Mouse (Mus musculus): ENCODE data around the gene Ubac1. TPM values are rescaled to one million over a fixed set of nuclear protein-coding genes. Genes with fewer than 3 reads are reported as not detected.

Gene Ubac1
- total and polyA plus RNA-seq, 3 experiments, result 80.3 to 99.7 (median 90.0) TPM

DNA sequence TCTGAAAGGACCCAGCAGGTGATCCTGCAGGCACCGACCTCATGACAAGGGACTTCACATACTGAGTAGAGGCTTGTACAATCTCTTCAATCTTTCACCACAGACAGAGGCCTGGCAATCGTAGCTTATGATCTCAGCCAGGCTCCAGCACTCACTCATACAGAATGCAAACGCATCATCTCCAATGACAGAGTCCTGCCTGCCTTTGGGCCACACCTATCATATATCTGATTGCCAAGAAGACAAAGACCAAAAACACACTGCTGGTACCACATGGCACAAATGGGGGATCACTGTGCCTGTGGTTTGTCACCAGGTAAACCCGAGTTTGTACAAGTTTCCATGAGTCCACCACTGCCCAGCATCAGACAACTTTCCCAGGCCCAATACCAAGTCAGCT, 4.2 kb downstream of the Ubac1 start:
- dilution Hi-C loops (cut with MboI; ENCODE audit: extremely low pct_ligation_motif_present, extremely low pct_unique_long_range_greater_than_20kb, low sequenced_read_pairs), result no loop called here
- Histone ChIP-seq H3K27ac (ENCODE audit: insufficient read depth, low read depth) (no peak overlapping the region), H3K27me3 (replicated peaks) (no peaks in the 10 kb centered on the region), H3K79me2 (replicated peaks; ENCODE audit: control insufficient read depth, extremely low read depth, insufficient read depth, poor library complexity, severe bottlenecking) (peaks cover 21% of the 10 kb centered on the region), H3K4me2 (ENCODE audit: insufficient read depth, low read depth, poor library complexity, severe bottlenecking) (no peak overlapping the region), H3K4me1 (ENCODE audit: control insufficient read depth in 1 of 2, insufficient read depth in 2 of 2) (peaks cover 7 to 41% of the 10 kb centered on the region in 2 experiments), H3K9me3 (replicated peaks; ENCODE audit: low read length) (no peaks in the 10 kb centered on the region), H3K4me3 (replicated peaks in 1 of 3; ENCODE audit: low read depth in 2 of 3, low read length in 2 of 3, poor library complexity in 1 of 3) (no peak overlapping the region), H3K36me3 (replicated peaks in 1 of 2; ENCODE audit: control insufficient read depth in 1 of 2, insufficient read depth in 1 of 2, low read length in 1 of 2) (peaks cover 32 to 60% of the 10 kb centered on the region in 2 experiments), H3K9ac (ENCODE audit: insufficient read depth, low read depth) (no peak overlapping the region)
- no peak for TF ChIP-seq CHD1 (IDR thresholded peaks at IDR 0.05; ENCODE audit: low read depth, low read length)
- TF ChIP-seq SMC3 (IDR thresholded peaks at IDR 0.05; ENCODE audit: low read depth, low read length), result no peak
- no peak for TF ChIP-seq ETS1 (conservative IDR thresholded peaks at IDR 0.05; ENCODE audit: low read depth, low read length)
- TF ChIP-seq GABPA (IDR thresholded peaks at IDR 0.05; ENCODE audit: insufficient replicate concordance, low read depth, low read length), result no peak
- no peak for TF ChIP-seq E2F4 (IDR thresholded peaks at IDR 0.05; ENCODE audit: insufficient replicate concordance, low read depth, low read length)
- TF ChIP-seq JUN (IDR thresholded peaks at IDR 0.05; ENCODE audit: insufficient read depth, low read depth, low read length), result no peak
- TF ChIP-seq MAZ (IDR thresholded peaks at IDR 0.05; ENCODE audit: low read depth, low read length), result no peak
- no peak for TF ChIP-seq JUND (conservative IDR thresholded peaks at IDR 0.05; ENCODE audit: low read depth, low read length)
- TF ChIP-seq TBP (conservative IDR thresholded peaks at IDR 0.05; ENCODE audit: low read depth, low read length), result no peak
- TF ChIP-seq PAX5 (IDR thresholded peaks at IDR 0.05; ENCODE audit: low read length), result no peak
- no peak for TF ChIP-seq ZKSCAN1 (IDR thresholded peaks at IDR 0.05; ENCODE audit: borderline replicate concordance, low read depth, low read length)
- no peak for TF ChIP-seq USF1 (IDR thresholded peaks at IDR 0.05; ENCODE audit: low read depth, low read length)
- TF ChIP-seq ZMIZ1 (IDR thresholded peaks at IDR 0.05; ENCODE audit: low read depth, low read length), result no peak
- no peak for TF ChIP-seq RCOR1 (conservative IDR thresholded peaks at IDR 0.05; ENCODE audit: low read depth, low read length)
- no peak for TF ChIP-seq CTCF (conservative IDR thresholded peaks at IDR 0.05 in 1 of 2, IDR thresholded peaks at IDR 0.05 in 1 of 2; ENCODE audit: low read depth in 2 of 2, low read length in 2 of 2)
- no peak for TF ChIP-seq NELFE (IDR thresholded peaks at IDR 0.05; ENCODE audit: low read depth, low read length)
- TF ChIP-seq MYC (IDR thresholded peaks at IDR 0.05; ENCODE audit: low read depth, low read length), result no peak
- TF ChIP-seq NRF1 (IDR thresholded peaks at IDR 0.05; ENCODE audit: low read depth, low read length), result no peak
- no peak for TF ChIP-seq ZC3H11A (IDR thresholded peaks at IDR 0.05; ENCODE audit: low read depth, low read length)
- no peak for DNase-seq (ENCODE audit: extremely low read depth)
- in situ Hi-C loops (cut with MboI; ENCODE audit: low pct_ligation_motif_present, low pct_unique_long_range_greater_than_20kb, low sequenced_read_pairs), result no loop called here

GRCm38 (mm10) chr2:26013674-26014073, 7.9 kb downstream of the Ubac1 start:
- in situ Hi-C loops (cut with MboI; ENCODE audit: low pct_ligation_motif_present, low pct_unique_long_range_greater_than_20kb, low sequenced_read_pairs), result no loop called here
- Histone ChIP-seq H3K9me3 (replicated peaks; ENCODE audit: low read length) (no peaks in the 10 kb centered on the region), H3K4me2 (ENCODE audit: insufficient read depth, low read depth, poor library complexity, severe bottlenecking) (no peak overlapping the region), H3K36me3 (replicated peaks in 1 of 2; ENCODE audit: control insufficient read depth in 1 of 2, insufficient read depth in 1 of 2, low read length in 1 of 2) (peaks cover 63 to 88% of the 10 kb centered on the region in 2 experiments), H3K27ac (ENCODE audit: insufficient read depth, low read depth) (no peak overlapping the region), H3K9ac (ENCODE audit: insufficient read depth, low read depth) (no peak overlapping the region), H3K79me2 (replicated peaks; ENCODE audit: control insufficient read depth, extremely low read depth, insufficient read depth, poor library complexity, severe bottlenecking) (peaks cover 6% of the 10 kb centered on the region), H3K27me3 (replicated peaks) (no peaks in the 10 kb centered on the region), H3K4me3 (replicated peaks in 1 of 3; ENCODE audit: low read depth in 2 of 3, low read length in 2 of 3, poor library complexity in 1 of 3) (no peak overlapping the region), H3K4me1 (ENCODE audit: control insufficient read depth in 1 of 2, insufficient read depth in 2 of 2) (peaks cover 0 to 19% of the 10 kb centered on the region in 2 experiments; a peak in 3 of 4 replicates)
- no peak for DNase-seq (ENCODE audit: extremely low read depth)
- TF ChIP-seq NRF1 (IDR thresholded peaks at IDR 0.05; ENCODE audit: low read depth, low read length) (no peak), JUND (conservative IDR thresholded peaks at IDR 0.05; ENCODE audit: low read depth, low read length) (no peak)
- dilution Hi-C loops (cut with MboI; ENCODE audit: extremely low pct_ligation_motif_present, extremely low pct_unique_long_range_greater_than_20kb, low sequenced_read_pairs), result no loop called here

Data from CH12.LX (cell line).